Mouse (Mus musculus): ENCODE data around the gene Prr22. TPM values are rescaled to one million over a fixed set of nuclear protein-coding genes. Genes with fewer than 3 reads are reported as not detected.

Prr22 gene
- polyA plus RNA-seq, 1 experiment from 2014 or later, result 1.3 TPM

DNA sequence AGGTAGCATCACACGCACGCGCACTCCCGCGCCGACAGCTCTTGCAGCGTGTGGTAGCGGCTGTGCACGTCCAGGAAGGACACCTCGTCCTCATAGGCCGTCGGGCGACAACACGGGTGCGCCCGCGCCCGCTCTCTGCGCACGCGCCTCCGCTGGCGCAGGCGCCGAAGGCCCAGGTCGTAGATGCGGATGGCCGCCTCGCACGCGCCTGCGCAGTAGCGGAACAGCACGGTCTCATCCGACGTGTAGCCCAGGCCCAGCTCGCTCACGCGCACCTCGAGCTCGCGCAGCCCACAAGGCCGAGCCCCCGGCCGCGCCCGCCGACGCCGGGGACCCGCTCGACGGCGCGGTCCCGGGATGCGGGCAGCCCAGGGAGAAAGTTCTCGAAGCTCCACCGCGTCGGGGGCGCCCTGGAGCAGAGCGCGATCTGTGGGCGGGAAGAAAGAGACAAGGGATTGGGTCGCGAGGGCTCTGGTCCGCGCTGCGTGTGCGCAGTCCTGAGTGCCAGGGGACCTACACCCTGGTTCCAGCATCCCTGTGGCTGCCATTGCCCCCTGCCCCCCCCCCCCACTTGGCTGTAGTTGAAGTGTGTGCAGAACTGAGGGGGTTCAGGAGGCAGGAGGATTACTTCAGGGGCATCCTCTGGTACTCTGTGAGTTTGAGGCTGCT, 18.5 kb upstream of the Prr22 start:
- peak; percentile 85 for DNase-seq (ENCODE audit: low spot score)
- Histone ChIP-seq H3K4me3 (peak overlapping the region; percentile 55), H3K27me3 (ENCODE audit: insufficient read depth, poor library complexity, severe bottlenecking) (peaks cover 74% of the 10 kb centered on the region), H3K27ac (peak overlapping the region; percentile 75), H3K36me3 (no peaks in the 10 kb centered on the region), H3K9me3 (no peaks in the 10 kb centered on the region), H3K4me1 (peaks cover 27% of the 10 kb centered on the region)
- WGBS, result 19% methylated on average over 71 of the region's 71 CpGs

DNA sequence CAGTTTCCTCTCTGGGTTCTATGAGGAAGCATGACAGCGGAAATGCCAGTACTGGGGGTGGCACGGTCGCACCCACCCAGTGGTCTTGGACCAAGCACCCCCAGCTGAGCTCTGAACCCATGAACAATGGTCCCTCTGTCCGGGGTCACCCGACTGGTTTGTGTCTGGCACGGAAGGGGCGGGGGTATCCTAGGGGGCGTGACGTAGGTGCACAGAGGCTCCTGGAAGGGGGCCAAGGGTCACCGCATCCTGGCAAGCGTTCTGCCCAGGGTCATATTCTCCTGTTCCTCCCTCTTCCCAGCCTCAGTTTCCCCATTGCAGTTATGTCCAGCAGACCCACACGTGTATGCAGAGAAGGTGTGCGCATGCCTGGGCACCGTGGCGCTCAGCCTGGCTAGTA, 16.6 kb upstream of the Prr22 start:
- Histone ChIP-seq H3K4me1 (peaks cover 41% of the 10 kb centered on the region), H3K27me3 (ENCODE audit: insufficient read depth, poor library complexity, severe bottlenecking) (peaks cover 93% of the 10 kb centered on the region), H3K36me3 (no peaks in the 10 kb centered on the region), H3K4me3 (no peak overlapping the region), H3K27ac (no peak overlapping the region), H3K9me3 (peaks cover 6% of the 10 kb centered on the region; the same call in 1 of the 2 replicates)
- DNase-seq (ENCODE audit: low spot score), result no peak
- WGBS, result 20% methylated on average over 15 of the region's 15 CpGs

DNA sequence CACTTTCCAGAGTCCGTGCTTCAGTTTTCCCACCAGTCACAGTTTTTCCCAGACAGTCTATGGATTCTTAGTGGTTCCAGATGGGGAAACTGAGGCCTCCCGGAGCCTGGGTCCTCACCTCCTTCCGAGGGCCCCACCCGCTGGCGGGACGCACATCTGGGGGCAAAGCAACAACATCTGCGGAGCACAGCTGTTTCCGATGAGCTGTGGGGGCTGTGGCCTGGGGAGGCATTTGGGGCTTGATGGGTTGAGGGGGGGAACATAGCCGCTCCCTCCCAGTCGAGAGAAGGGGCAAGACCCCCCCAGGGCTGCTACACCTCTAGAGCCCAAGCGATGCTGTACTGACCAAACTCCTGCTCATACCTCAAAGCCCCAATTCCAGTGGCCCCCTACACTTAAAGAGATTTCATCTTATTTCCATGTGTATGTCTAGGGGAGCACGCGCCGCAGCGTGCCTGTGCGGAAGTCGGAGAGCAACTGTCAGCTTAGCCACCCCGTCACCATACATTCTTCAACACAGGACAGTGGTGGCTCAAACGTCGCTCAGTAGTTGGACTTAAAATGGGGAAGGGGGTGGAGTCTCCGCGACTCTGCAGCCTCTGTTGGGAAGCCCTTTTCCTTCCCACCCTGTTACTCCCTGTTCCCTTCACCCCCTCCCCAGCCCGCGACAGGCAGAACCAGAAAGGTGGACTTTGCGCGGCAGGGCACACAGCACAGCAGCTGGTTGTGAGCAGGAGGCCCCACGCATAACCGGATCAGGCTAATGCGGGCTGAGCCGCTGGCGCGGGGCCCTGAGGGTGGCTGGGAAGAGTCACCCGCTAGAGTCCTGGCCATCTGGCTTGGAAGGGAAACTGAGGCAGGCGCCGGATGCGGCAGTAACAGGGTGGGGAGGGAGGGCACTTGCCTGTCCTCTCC, 15.5 kb upstream of the Prr22 start:
- no peak overlapping the region for H3K27ac ChIP-seq
- no peak for DNase-seq (ENCODE audit: low spot score)
- 13% methylated on average over 36 of the region's 36 CpGs for WGBS
- peaks cover 99% of the 10 kb centered on the region for H3K27me3 ChIP-seq (ENCODE audit: insufficient read depth, poor library complexity, severe bottlenecking)
- H3K4me3 ChIP-seq, result peak overlapping the region; percentile 22; the same call in 1 of the 2 replicates
- H3K4me1 ChIP-seq, result peaks cover 45% of the 10 kb centered on the region
- no peaks in the 10 kb centered on the region for H3K36me3 ChIP-seq
- peaks cover 7% of the 10 kb centered on the region; the same call in 1 of the 2 replicates for H3K9me3 ChIP-seq

DNA sequence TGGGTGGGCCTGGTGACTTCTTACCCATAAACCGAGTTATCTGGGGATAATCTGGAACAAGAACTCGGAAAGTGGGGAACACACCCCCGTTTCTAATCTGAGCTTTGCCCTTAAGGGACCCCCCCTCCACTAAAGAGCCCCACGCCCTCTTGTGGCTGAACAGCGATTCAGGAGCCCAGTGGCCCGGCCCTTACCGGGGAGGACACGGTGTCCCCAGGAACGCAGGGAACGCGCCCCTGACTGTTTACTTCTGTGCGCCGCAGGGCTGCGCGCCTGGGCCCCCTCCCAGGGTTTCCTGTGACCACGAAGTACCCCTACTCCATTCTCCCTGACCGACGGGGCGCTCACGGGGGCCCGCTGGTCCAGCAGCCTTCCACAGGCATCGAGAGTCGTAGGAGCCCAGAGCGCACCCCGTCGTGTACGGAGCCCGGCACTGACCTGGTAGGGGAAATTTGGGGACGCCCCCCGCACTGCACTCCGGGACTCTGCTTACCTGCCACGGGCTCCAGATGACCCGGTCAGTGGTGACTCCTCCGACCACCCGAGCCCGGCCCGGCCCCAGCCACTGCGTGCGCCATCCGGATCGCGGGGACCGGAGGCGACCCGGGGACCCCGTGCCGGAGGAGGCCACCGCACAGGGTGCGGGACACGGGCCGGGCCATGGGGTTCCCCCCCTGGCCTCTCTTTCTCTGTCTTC, 13.2 kb upstream of the Prr22 start:
- H3K9me3 ChIP-seq, result peaks cover 7% of the 10 kb centered on the region; the same call in 1 of the 2 replicates
- no peak for DNase-seq (ENCODE audit: low spot score)
- peak overlapping the region; percentile 67 for H3K4me3 ChIP-seq
- peak overlapping the region; percentile 81 for H3K27ac ChIP-seq
- peaks cover 91% of the 10 kb centered on the region for H3K27me3 ChIP-seq (ENCODE audit: insufficient read depth, poor library complexity, severe bottlenecking)
- WGBS, result 1% methylated on average over 51 of the region's 51 CpGs
- H3K36me3 ChIP-seq, result no peaks in the 10 kb centered on the region
- H3K4me1 ChIP-seq, result peaks cover 43% of the 10 kb centered on the region

DNA sequence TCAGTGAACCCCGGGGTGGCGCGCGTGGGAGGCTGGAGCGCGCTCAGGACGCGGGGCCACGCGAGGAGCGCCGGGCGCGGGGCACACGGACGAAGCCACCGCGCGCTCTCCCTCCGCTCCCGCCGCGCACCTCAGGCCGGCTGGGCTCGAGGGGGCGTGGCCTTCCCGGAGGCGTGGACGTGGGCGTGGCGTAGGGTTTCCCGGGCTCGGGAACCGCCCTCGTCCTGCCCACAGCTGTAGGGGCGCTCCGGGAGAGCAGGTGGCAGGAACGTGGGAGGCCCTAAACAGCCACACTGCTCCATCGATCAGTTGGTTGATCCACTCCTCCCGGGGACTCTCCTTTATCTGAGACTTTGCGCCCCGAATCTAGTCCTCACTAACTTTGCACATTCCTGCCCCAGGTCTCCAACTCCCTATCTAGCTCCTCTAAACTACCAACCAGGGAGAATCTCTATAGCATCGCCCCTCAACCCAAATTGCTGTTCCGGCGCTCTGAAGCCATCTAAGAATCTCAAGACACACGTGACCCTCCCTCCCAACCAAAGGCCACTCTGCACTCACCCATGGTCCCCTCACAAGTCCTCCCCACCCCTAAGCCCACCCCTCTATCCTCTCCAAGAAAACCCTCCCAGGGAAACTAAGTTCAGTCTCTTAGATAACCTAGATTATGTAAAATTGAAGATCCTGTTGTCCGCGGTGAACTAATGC, 12.5 kb upstream of the Prr22 start, which contains the start of gene Nrtn:
Gene Nrtn (minus strand): TSS at position 115 of the 708 bp plus-strand sequence.
- WGBS, result 1% methylated on average over 42 of the region's 48 CpGs
- peak within 1 kb of the TSS; percentile 67 for H3K4me3 ChIP-seq
- peaks cover 50% of the 10 kb centered on the region for H3K4me1 ChIP-seq
- peak within 1 kb of the TSS; percentile 81 for H3K27ac ChIP-seq
- peaks cover 84% of the 10 kb centered on the region for H3K27me3 ChIP-seq (ENCODE audit: insufficient read depth, poor library complexity, severe bottlenecking)
- H3K36me3 ChIP-seq, result no peaks in the 10 kb centered on the region
- peaks cover 7% of the 10 kb centered on the region; the same call in 1 of the 2 replicates for H3K9me3 ChIP-seq
- DNase-seq (ENCODE audit: low spot score), result peak; percentile 92

DNA sequence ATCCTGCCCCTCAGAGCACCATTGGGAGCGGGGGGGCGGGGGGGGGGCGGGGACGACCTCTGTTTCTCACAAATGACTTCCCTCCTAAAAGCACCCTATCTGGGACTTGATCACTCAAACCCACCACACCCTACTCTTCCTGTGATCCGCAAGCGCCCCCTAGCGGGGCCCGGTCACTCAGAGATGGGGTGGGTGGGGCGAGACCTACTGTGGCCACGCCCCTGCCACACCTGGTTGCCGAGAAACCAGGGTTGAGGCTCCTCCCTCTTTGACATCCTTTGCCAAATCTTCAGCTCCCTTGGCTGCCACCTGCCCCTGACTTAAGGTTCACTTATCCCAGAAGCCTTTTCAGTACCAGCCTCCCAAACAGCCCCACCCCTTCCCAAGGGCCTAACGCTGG, 11.9 kb upstream of the Prr22 start:
- Histone ChIP-seq H3K36me3 (no peaks in the 10 kb centered on the region), H3K4me3 (peak overlapping the region; percentile 67), H3K27ac (peak overlapping the region; percentile 81; the same call in 1 of the 2 replicates), H3K9me3 (peaks cover 7% of the 10 kb centered on the region; the same call in 1 of the 2 replicates), H3K4me1 (peaks cover 56% of the 10 kb centered on the region), H3K27me3 (ENCODE audit: insufficient read depth, poor library complexity, severe bottlenecking) (peaks cover 78% of the 10 kb centered on the region)
- WGBS, result 7% methylated on average over 12 of the region's 12 CpGs
- peak; percentile 90 for DNase-seq (ENCODE audit: low spot score)

DNA sequence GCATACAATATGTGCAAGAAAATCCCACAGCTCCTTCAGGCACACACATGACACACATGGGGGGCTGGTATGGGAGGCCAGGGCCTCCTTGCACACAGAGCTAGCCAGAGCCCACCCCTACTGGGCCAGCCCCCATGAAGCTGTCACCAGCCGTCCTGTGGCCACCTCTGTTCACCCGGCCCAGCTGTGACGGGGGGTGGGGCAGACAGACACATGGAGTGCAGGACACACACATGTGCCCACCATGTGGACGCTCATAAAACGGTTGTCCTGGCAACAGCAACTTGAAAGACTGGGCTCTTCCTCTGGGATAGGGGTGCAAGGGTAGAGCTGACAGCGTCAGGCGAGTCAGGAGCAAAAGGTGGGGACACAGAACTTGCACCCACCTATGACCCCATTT, 10.8 kb upstream of the Prr22 start:
- peaks cover 7% of the 10 kb centered on the region; the same call in 1 of the 2 replicates for H3K9me3 ChIP-seq
- no peak for DNase-seq (ENCODE audit: low spot score)
- peaks cover 51% of the 10 kb centered on the region for H3K4me1 ChIP-seq
- H3K36me3 ChIP-seq, result no peaks in the 10 kb centered on the region
- H3K27ac ChIP-seq, result no peak overlapping the region
- H3K27me3 ChIP-seq (ENCODE audit: insufficient read depth, poor library complexity, severe bottlenecking), result peaks cover 67% of the 10 kb centered on the region
- H3K4me3 ChIP-seq, result 0 out of 2 replicates have a peak overlapping the region, but pooled peaks have one; percentile 10
- 63% methylated on average over 7 of the region's 7 CpGs for whole genome bisulfite sequencing

DNA sequence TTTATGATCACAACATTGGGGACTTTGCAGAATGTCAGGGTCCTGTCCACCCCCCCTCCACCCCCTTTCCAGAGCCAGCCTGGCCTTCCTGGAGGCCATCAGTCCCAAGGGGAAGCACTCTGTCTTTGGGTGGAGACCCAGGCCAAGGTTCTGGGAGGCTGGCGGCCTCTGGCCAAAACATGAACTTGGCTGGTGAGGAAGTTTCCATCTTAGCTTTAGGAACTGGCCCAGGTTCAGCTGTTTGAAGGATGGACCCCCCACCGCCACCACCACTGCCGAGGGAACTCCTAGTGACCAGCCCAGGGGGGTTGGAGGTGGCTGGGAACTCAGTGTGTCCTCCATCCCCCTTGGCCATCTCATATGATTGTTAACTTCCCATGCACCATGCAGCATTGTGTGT, 9.0 kb upstream of the Prr22 start:
- Histone ChIP-seq H3K4me3 (no peak overlapping the region), H3K4me1 (peaks cover 49% of the 10 kb centered on the region), H3K9me3 (peaks cover 7% of the 10 kb centered on the region; the same call in 1 of the 2 replicates), H3K36me3 (no peaks in the 10 kb centered on the region), H3K27ac (peak overlapping the region; percentile 89), H3K27me3 (ENCODE audit: insufficient read depth, poor library complexity, severe bottlenecking) (peaks cover 49% of the 10 kb centered on the region)
- DNase-seq (ENCODE audit: low spot score), result no peak
- WGBS, result 68% methylated on average over 3 of the region's 3 CpGs

DNA sequence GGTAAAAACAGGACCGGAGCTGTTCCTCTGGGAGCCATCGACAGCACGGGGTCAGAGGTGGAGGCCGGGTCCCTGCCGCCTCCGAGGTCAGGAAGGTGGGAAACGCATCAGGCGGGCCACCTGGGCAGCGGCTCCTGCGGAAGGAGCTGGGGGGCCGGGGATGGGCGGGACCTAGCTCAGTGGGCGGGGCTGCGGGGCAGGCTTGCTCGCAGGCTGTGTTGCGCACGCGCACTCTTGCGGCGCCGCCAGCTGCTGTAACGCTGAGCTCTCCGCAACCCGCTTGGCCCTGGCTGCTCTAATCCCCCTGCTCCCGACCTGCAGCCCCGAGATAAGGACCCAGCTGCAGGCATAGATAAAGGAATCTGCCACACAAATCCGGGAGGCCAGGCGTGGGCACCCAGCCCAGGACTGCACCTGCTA, 8.0 kb upstream of the Prr22 start:
- H3K4me1 ChIP-seq, result peaks cover 44% of the 10 kb centered on the region

DNA sequence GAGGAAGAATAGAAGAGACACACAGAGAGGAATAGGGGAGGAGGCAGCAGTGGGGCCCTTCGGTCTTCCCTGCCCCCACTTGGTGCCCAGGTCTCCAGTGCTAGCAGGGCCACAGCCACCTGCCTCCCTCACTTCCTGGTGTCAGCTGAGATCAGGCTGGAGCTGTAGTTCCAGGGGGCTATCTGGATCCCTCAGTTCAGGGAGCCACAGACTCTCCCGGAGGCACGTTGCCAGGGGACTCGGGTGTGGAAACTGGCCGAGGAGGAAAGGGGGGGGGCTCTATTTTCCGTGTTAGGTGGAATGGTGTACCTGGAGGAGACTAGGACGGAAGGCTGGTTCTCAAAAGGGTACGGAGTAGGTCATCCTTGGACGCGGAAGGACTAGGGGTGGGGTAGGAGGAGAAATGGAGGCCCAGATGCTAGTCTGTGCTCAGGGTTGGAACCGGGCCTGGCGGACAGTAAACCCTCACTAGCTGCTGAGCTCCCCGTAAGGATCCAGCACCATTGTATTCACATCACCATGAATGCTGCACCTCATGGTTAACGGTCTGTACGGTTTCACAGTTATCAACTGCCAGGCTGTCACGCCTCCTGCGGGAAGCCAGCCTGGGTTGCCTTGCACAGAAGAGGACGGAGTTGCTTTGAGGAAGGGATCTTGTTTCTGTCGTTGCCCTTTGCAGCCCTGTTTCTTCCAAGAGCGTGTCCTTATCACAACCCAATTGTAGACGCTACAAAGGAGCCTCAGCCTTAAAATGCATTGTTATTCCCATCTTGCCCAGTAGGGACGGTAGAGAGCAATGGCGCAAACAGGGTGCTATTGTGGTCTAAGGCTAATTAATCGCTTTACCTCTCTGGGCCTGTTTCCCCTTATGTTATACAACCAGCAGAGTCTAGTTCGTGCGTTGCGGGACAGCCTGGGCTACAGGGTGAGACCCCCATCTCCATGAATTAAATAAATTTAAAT, 7.0 kb upstream of the Prr22 start:
- H3K4me3 ChIP-seq, result peak overlapping the region; percentile 59; the same call in 1 of the 2 replicates
- 39% methylated on average over 27 of the region's 27 CpGs for whole genome bisulfite sequencing
- H3K27me3 ChIP-seq (ENCODE audit: insufficient read depth, poor library complexity, severe bottlenecking), result peaks cover 29% of the 10 kb centered on the region
- DNase-seq (ENCODE audit: low spot score), result peak; percentile 88
- peak overlapping the region; percentile 89 for H3K27ac ChIP-seq
- peaks cover 5% of the 10 kb centered on the region; the same call in 1 of the 2 replicates for H3K9me3 ChIP-seq
- H3K36me3 ChIP-seq, result peaks cover 18% of the 10 kb centered on the region
- peaks cover 34% of the 10 kb centered on the region for H3K4me1 ChIP-seq

More for the DNA sequence above, 8.0 kb upstream of the Prr22 start:
- Histone ChIP-seq H3K27ac (peak overlapping the region; percentile 89), H3K4me3 (peak overlapping the region; percentile 59), H3K27me3 (ENCODE audit: insufficient read depth, poor library complexity, severe bottlenecking) (peaks cover 40% of the 10 kb centered on the region), H3K36me3 (peaks cover 7% of the 10 kb centered on the region), H3K9me3 (peaks cover 7% of the 10 kb centered on the region; the same call in 1 of the 2 replicates)
- under 1% methylated on average over 28 of the region's 28 CpGs for WGBS
- DNase-seq (ENCODE audit: low spot score), result peak; percentile 97

DNA sequence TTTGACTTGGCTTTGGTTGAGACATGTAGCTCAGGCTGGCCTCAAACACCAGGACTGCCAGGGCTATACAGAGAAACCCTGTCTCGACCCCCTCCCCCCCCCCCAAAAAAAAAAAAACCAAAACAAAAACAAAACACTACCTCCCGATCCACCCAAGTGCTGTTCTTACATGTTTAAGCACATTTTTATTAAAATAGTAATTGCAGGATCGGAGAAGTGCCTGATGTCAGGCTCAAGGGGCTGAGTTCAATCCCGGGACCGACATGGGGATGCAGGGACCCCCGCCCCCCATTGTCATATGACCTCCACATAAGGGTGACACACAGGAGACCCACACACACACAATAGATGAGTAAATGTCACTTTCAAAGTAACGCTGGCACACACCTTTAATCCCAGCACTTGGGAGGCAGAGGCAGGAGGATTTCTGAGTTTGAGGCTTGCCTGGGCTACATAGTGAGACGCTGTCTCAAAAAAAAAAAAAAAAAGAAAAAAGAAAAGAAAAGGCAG, 6.3 kb upstream of the Prr22 start:
- DNase-seq (ENCODE audit: low spot score), result no peak
- Histone ChIP-seq H3K9me3 (no peaks in the 10 kb centered on the region), H3K4me1 (peaks cover 32% of the 10 kb centered on the region), H3K27ac (peak overlapping the region; percentile 98), H3K27me3 (ENCODE audit: insufficient read depth, poor library complexity, severe bottlenecking) (peaks cover 22% of the 10 kb centered on the region), H3K4me3 (peak overlapping the region; percentile 77), H3K36me3 (peaks cover 25% of the 10 kb centered on the region)
- WGBS, result 71% methylated on average over 8 of the region's 8 CpGs

Data from heart, embryonic 10.5 days (tissue).